Mouse (Mus musculus): ENCODE measurements around the gene Haus2.

DNA sequence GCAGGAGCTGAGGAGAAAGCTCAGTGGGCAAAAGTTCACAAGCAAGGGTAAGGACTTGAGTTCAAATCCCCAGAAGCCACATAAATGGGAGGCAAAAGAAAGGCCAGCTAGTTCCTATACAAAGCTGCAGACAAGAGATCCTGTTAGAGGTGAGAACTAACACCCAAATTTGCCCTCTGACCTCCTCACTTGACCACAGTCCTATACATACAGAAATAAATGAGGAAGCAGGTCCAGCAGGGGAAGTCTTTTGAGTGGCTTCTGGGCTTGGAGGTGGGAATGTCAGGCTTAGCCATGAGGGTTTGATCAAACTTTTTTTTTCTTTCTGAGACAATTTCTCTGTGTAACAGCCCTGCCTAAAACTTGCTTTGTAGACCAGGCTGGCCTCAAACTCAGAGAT, 13.7 kb downstream of the Haus2 start:
- TF ChIP-seq CTCF (IDR thresholded peaks at IDR 0.05; ENCODE audit: control insufficient read depth, insufficient read depth, low read length): no peak
- no peak for TF ChIP-seq POLR2A (IDR thresholded peaks at IDR 0.05; ENCODE audit: borderline replicate concordance, control insufficient read depth, low read depth, low read length)
